Mouse (Mus musculus): ENCODE results near the gene Rgcc.

Rgcc gene

GRCm38 (mm10) chr14:79300641-79301350 is 649 bp downstream of the Rgcc start:
- DNase-seq (ENCODE audit: low spot score) = peak; percentile 35

DNA sequence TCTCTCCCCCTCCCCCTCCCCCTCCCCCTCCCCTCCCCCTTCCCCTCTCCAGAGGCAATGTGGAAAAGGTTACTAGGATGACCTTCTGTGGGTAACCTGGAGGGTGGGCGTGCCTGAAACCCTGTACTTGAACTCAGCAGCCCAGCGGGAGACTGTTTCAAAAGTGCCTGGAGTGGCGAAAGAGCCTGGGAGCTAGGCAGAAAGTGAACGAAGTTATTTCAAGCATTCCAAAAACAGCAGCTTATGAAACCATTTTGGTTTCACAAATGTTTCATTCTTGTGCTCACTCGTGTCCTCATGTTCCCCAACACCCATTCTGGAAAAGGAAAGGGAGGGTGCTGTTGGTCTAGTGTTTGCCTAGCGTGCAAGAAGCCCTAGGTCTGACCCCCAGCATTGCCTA is 1.6 kb downstream of the Rgcc start:
- no peak for DNase-seq (ENCODE audit: low spot score)

GRCm38 (mm10) chr14:79299230-79299629 is 2.2 kb downstream of the Rgcc start:
- no peak for DNase-seq (ENCODE audit: low spot score)

- DNase-seq (ENCODE audit: low spot score) = no peak
These were observed 3.0 kb downstream of the Rgcc start for GRCm38 (mm10) chr14:79298314-79298992.

- DNase-seq (ENCODE audit: low spot score) = no peak
These were observed 4.6 kb downstream of the Rgcc start for GRCm38 (mm10) chr14:79296836-79297235.

- no peak for DNase-seq (ENCODE audit: low spot score)
These were observed 5.2 kb downstream of the Rgcc start for GRCm38 (mm10) chr14:79296201-79296600.

- no peak for DNase-seq (ENCODE audit: low spot score)
These were observed 5.9 kb downstream of the Rgcc start for GRCm38 (mm10) chr14:79295579-79295978.

- DNase-seq (ENCODE audit: low spot score) = no peak
These were observed 6.5 kb downstream of the Rgcc start for GRCm38 (mm10) chr14:79294950-79295349.

DNA sequence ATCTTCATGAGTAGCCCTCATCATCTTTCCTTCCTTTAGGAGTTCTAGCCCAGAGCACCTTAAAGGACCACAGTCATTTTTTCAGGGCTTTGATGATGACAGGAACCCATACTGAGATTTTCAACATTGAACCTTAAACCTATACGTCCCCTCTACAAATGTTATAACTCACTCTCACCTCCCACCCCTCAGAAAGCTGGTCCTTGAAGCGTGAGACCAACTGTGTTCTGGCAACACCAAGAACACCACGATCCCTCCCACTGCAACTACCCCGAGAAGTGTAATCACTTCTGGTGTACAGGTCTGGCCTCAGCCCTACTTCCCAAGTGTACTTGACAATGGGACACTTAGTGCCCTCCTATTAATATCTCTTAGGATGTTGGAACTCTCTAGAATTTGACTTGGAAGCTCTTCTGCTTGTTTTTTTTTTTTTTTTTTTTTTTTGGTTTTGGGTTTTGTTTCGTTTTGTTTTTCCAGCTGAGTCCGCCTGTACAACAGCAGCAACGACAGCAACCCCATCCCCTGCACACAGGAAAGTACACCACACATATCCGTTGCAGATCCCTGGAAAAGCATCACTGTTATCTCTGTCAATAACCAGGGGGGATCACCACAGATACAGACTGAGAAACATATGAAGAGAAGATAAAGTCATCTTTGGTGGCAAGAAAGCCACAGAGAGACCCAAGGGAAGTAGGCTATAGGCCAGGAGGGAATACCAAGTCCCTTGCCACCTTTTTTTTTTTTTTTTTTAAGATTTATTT is 7.2 kb downstream of the Rgcc start:
- no peak for DNase-seq (ENCODE audit: low spot score)

DNA sequence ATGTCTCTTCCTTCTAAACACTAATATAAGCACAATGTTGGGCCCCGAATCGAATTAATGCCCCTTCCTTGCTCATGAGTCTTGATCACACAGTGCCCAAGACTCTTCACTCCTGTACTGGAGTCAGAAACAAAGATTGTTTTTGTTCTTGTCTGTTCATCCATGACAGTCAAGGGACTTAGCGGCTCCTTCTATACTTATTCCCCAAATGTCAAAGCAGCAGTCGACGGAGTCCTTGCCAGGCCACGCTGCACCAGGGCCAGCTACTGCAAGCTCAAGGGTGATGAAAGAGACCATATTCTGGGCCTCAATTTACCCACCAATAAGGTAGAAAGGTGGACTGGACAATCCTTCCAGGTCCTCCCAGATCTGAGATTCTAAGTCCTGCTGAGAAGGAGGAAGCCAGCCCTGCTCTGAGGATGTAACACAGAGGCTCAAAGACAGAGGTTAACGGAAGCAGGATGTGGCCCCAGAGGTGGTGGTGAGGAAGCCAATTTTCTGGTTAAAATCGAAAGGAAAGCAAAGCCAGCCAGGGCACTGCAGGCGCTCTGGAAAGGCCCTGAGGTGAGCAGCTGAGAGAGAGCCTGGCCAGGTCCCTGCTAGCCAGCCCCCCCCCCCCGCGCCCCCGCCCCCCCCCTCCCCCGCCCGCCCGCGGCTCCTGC is 8.2 kb downstream of the Rgcc start:
- no peak for DNase-seq (ENCODE audit: low spot score)

- DNase-seq (ENCODE audit: low spot score) = no peak
These were observed 9.8 kb downstream of the Rgcc start for GRCm38 (mm10) chr14:79291629-79292028.

GRCm38 (mm10) chr14:79290683-79291425 is 10.6 kb downstream of the Rgcc start:
- no peak for DNase-seq (ENCODE audit: low spot score)

GRCm38 (mm10) chr14:79289909-79290308 is 11.5 kb downstream of the Rgcc start:
- no peak for DNase-seq (ENCODE audit: low spot score)

DNA sequence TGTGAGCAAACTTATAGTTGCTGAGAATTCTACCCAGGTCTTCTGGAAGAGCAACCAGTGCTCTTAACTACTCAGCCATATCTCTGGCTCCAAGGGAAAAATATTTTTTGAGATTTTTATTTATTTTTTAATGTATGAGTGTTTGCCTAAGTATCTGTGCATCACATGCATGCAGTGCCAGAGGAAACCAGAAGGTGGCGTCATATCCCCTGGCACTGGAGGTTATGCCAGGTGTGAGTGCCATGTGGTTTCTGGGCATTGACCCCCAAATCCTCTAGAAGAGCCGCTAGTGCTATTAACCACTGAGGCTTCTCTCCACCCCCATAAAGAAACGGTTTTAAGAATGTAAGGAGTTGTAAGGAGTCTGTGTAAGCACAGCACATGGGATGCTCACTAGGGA is 13.2 kb downstream of the Rgcc start:
- DNase-seq (ENCODE audit: low spot score) = no peak

DNA sequence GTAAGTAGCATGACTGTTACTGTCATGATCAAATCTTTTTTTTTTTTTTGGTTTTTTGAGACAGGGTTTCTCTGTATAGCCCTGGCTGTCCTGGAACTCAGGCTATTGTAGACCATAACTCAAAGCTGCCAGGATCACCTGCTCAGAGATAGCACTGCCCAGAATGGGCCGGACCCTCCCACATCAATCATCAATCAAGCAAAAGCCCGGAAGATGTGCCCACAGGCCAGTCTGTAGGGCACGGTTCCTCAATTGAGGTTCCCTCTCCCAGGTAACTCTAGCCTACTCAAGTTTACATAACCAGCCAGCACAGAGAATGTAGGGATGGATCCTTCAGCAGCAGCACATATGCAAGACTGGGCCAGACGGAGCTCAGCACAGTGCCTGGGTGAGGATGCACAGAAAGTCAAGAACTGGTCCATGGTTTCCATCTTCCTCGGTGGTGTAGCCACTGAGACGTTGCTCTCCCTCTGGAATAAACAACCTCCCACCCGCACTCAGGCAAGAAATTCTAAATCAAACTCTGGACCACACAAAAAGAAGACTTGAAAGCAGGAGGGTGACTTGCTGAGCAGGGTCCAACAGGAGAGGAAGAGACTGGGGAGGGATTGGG is 14.1 kb downstream of the Rgcc start:
- no peak for DNase-seq (ENCODE audit: low spot score)

GRCm38 (mm10) chr14:79285549-79285948 is 15.9 kb downstream of the Rgcc start:
- DNase-seq (ENCODE audit: low spot score) = no peak

DNA sequence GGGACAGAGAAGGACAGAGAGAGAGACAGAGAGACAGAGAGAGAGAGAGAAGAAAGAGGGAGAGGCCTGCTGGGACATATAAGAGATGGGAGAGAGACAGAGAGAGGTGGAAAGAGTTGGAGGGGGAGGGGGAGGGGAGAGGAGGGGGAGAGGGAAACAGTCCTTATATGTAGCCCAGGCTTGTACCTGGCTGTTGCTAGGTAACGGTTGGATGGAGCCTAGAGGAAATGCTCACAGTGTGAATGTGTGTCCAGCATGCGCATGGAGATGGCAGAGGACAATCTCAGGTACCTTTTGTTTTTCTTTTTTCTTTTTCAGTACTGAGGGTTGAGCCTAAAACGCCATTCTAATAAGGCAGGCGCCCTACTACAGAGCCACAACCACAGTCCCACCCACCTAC is 16.8 kb downstream of the Rgcc start:
- no peak for DNase-seq (ENCODE audit: low spot score)

DNA sequence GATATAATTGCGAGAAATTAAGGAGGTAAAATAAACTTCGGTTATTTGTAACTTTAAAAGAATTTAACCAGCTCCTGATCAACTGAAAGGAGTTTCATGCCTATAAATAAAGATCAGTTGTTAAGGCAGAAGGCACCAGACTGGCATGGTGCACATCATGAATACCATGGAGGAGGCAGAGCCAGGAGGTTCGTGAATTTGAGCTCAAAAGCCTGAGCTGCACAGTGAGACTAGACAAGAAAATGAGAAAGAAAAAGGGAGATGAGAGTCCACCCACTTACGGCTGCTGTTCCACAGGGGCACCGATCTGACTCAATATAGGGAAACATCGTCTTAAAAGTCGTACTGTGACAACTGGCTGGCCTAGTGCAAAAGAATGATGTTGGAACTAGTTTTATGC is 17.5 kb downstream of the Rgcc start:
- DNase-seq (ENCODE audit: low spot score) = no peak

- DNase-seq (ENCODE audit: low spot score) = no peak
These were observed 19.4 kb downstream of the Rgcc start for GRCm38 (mm10) chr14:79281894-79282553.

GRCm38 (mm10) chr14:79280456-79280855 is 21.0 kb downstream of the Rgcc start:
- DNase-seq (ENCODE audit: low spot score) = no peak

GRCm38 (mm10) chr14:79279494-79279893 is 22.0 kb downstream of the Rgcc start:
- no peak for DNase-seq (ENCODE audit: low spot score)
